Mouse (Mus musculus) heart, postnatal 36 days (tissue): ENCODE measurements at regions not wholly inside any gene's neighbourhood (a gene's known extent, or its start where the extent isn't known, plus 50 kb on each side); places are given as distances from the start of the nearest gene placed in this dataset.
"Not testable (repeated sequence)": the region's sequence is repeated elsewhere in the genome, so short reads cannot be mapped to it uniquely, and the experiment has no call there.

Experiments
- DNase-seq, 2 experiments: peaks; one replicate each; pipeline ENCODE4 v3.0.0; 2021 to 2022
- intact Hi-C: fragments of 180-260 bp; cut with DNase I; formaldehyde crosslinking; loops from one replicate; pipeline ENCODE4 v1.15.1; 2025

DNA sequence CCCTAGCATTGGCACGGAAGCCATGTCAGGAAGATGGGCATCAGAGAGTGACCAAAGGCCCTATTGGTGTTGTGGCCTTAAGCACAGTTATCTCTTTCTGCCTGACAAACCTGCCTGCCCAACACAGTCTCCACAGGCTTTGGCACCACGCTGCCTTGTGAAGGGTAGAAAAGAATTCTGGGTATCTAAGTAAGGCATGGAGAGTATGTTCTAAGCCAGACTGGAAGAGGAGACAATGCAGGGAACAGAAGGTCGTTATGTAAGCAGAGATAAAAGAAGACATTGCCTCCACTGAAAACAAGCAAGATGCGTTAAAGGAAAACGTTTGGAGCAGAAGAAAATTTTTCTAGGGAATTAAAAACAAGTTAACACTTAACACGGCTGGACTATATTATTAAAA is 302.1 kb upstream of the 3110018I06Rik start:
- DNase-seq: no peak
- intact Hi-C loops: no loop called here

DNA sequence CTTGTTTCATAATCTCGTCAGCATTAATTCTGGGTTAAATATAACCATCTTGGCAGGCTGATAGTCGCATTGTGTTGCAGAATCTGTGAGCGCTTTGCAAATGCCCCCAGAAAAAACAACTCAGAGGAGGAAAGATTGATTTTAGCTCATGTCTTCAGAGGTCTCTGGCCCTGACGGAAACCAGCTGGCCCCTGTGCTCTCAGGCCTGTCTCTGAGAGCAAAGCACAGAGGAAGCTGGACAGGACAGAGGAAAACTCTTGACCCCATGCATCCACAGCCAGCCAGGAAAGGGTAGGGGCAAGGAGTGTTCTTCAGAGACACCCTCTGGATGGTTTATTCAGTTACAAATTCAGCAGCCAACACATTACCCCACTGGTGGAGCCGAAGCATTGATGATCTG is 300.4 kb upstream of the 3110018I06Rik start:
- intact Hi-C loops: no loop called here
- DNase-seq: no peak

DNA sequence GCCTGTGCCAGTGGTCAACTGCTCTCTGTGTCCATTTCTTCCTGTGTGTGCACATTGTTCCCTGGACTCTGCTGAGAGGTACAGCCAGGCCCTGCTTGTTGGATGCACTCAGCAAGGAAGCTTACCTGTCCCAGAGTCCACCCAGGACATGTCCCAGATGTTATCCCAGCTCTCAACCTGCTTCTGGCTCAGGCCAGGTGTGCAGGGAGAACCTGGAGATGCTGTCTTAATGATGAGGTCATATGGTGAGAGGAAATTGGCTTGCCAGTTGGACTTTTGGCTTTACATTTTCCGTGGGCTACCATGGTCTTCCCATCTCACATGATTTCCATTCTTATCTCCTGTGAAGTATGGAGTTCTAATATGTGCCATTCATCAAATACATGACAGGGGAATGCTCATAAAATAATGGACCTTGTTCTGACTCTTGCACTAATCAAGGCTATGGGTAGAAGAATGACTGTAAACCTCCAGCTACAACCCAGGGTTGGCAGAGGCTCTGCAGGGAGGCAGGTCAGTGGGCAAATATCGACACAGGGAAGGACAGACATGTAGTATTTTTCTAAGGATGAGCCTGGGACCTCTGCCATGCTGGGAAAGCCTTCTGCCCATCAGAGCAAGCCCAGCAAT is 289.9 kb upstream of the 3110018I06Rik start:
- DNase-seq: no peak
- intact Hi-C loops: no loop called here

DNA sequence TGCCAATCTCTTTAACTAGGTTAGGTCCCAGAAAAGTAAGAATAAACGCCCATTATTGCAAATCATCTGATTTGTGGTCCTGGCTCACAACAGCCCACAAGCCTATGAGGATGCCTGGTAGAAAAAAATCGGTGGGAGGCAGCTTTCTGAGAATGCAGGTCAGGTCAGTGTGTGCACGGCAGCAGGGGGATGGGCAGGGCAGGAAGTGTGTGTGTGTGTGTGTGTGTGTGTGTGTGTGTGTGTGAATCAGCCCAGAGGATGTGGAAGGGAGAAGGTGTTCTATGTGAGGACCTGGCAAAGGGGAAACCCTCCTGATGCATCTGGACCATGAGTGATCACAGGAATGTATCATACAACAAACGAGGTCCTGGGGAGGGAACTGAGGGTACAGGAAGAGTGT is 287.5 kb upstream of the 3110018I06Rik start:
- intact Hi-C loops: no loop called here

DNA sequence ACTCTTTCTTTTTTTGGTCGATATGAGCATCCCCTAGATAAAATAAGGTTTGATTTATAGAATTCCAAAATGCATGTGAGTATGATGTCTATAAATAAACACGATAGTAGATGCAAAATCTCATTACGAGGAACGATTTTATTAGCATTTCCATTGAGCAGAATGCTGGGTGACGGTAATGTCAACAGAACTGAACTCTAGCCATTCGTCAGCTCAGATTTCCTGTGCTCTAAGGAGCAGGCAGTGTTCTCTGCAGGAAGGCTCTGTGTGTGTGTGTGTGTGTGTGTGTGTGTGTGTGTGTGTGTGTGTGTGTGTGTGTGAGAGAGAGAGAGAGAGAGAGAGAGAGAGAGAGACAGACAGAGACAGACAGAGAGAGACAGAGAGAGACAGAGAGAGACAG is 279.6 kb upstream of the 3110018I06Rik start:
- DNase-seq, intact Hi-C loops: not testable (repeated sequence)

More for the DNA sequence above, 287.5 kb upstream of the 3110018I06Rik start:
- no peak for DNase-seq

DNA sequence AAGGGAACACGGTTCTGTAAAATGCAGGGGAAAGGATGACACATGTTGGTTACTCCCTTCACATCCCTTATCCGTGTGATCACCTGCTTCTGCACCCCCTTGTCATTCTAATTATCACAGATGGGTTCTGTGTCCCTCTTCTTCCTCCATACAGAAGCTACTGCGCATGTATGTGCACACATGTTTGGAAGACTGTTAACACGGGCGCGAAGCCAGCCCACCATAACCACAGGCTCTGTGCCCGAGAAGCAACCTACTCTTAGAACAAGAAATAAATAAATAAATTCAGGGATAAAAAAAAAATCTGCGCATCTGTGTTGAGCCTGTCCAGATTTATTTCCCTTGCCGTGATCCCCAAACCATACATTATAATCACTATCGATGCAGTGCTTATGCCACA is 275.6 kb upstream of the 3110018I06Rik start:
- DNase-seq: no peak
- intact Hi-C loops: no loop called here

DNA sequence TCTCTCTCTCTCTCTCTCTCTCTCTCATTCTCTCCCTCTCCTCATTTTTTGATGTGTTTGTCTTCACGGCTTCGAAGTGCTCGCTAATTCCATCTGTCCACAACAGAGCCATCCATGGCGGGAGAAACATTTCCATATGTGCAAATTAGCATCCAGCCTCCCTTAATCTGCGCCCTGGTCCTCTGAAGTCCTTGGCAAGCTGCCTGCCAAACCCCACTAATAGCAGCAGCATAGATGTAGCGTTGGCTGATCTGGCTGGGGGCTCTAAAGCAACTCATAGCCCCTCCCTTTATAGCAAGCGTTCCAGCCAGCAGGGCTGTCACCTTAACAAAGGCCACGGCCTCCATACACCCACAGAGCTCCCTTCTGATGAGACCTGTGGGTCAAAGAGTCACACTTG is 272.3 kb upstream of the 3110018I06Rik start:
- DNase-seq: no peak
- intact Hi-C loops: no loop called here

DNA sequence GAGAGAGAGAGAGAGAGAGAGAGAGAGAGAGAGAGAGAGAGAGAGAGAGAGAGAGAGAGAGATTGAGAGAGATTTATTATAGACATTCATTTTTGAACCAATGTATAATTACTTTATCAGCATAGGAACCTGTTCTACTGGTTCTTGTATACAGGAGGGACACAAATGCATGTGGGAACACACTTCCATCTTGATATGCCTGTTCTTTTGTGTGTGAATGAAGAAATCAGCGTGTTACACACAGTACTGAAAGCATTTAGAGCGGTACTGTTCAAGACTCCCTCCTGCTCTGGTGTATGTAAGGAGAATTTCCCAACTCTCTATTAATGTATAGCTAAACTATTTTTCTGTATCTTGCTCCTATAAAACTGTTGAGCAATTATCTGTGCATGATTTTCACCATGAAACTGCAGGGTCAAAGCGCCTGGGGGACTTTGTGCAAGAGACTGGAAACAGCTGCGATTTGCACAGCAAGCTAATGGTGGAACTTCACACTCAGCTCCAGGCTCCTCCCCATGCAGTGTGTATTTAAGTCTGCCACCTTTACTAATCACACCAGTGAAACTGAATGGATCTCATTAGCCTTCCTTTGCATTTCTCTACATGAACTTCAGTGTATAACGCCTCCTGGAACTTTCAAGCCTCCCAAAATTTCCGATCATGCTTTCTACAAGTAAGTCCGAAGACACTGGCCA is 267.0 kb upstream of the 3110018I06Rik start:
- no peak for DNase-seq
- intact Hi-C loops: no loop called here

DNA sequence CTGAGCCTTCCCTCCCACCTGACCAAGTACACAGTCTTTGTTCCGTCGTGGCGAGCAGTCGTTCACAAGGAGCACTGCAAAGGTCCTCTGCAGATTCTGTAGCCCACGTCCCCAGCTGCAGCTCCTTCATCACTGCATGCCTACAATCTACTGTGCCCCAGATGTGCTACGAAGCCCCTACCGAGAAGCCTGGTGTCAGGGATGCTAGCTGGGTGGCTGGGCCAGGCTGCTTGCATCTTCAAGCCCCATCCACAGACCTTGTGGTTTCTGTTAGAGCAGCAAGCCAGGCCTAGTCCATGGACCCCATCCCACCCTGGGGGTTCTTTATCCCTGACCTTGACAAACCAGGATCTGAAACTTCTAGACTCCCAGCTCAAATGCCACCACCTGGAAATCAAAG is 266.3 kb upstream of the 3110018I06Rik start:
- intact Hi-C loops: no loop called here
- no peak for DNase-seq

DNA sequence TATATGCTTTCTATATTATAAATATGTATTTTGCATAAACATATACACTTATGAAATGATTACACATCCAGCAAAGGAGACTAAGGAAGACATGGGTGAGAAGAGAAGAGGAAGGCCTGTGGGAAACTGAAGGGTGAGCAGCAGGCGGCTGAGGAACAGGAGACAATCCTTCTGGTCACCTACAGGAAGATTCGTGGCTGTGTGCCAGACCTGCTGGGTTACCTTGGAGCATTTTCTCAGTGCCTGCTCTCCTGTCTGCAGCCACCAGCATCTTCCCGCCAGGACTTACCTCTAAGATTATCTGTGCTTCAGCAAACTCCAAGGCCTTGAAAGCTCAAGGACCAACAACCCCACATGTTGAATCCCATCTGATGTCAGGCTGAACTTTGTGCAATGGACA is 258.3 kb upstream of the 3110018I06Rik start:
- intact Hi-C loops: no loop called here
- no peak for DNase-seq

DNA sequence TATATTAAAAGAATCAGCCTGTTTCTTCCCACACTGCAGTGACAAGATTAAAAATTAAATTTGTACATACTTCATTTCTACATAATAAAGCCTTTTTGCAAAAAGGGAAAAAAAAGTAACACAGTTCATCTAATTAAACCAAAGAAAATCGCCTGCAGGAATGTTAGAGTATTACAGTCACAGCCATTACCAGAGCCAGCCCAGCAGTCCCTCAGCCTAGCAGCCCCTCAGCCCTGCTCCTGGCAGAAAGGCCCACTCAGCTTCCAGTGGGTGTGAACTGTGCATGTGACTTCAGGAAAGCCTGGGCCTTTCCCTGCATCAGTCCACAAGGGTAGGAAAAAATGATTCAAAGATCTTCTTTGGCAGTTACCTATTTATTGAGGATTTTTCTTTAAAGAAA is 256.8 kb upstream of the 3110018I06Rik start:
- intact Hi-C loops: no loop called here
- DNase-seq: no peak

DNA sequence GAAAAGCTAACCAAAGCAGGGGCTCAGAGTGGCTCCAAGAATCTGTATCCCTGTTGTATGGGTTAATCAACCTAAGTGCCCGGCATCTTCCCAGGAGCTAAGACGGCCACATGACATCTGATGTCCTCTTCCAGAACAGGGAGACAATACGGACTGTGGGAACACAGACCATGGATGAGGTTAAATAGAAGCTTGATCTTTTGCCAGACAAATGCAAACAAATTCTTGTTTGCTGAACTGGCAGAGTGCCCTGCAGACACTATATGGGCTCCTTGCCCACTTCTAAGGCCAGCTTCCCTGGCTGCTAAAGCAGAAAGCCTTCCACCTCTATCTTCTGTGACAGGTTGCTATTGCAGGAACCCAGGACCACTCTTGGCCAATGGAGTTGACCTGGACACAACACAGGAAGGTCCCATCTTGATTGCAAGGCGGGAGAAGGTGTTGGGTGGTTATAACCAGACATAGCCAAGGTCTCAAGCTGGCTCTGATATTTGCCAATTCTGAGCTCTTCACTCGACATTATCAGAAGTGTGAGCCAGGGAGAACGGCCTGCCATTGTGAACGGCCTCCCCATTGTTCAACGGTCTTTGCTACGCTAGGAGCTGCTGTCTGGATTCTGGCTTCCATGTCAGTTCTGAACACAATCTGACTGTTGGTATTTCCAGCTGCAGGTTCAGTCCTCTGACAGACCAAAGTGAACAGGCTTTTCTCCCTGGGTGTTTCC is 237.5 kb upstream of the 3110018I06Rik start:
- no peak for DNase-seq
- intact Hi-C loops: no loop called here

DNA sequence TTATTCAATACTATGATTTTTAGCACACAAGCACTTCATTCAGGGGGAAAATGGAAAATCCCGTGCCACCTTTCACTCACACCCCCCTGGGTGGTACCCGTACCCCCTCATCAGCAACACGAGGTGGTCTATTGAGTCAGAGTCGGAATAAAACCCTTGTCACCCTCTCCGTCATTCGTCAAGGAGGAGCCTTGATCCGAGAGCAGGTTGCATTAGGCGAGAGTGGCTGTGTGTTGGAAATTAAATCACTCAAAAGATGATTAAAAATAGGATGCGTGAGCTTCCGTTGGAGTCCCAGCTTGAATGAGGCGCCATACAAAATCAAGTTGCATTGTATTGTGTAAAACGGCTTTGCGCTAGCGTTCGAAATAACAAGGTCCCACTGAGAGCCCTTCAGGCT is 236.5 kb upstream of the 3110018I06Rik start:
- intact Hi-C loops: no loop called here
- DNase-seq: no peak

DNA sequence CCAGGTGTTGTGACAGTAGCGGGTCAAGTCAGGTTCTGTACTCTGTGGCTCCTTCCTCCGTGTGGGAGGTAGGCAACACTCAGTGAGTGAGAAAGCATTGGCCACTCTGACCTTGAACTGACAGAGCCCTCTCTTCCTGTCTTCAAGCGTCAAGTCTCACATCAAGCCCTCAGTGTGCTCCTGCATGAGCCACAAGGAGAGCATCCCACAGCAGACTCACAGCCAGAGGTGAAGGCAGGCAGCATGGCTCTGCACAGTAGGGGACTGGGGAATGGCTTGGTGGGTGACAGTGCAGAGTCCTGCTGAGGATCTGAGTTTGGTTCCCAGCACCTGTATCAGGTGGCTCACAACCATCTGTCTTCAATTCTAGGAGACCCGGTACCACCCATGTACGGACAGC is 226.4 kb upstream of the 3110018I06Rik start:
- no peak for DNase-seq
- intact Hi-C loops: no loop called here

DNA sequence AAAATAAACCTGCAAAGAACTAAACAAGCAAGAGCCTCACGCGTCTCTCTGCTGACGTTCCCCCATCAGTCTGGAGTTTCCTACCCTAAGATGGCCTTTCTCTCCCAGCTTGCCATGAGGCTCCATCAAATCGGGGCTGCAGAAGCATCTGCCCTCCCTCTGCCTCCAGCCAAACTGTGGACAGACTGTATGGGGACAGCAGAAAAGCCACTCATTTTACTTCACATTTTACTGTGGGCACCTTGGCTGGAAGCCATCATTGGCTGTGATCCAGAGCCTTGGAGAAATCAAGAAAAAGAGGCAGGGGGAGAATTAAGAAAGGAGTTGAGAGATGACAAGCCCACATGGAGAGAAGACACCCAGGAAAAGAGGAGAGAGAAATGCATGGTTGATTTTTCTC is 225.9 kb upstream of the 3110018I06Rik start:
- intact Hi-C loops: no loop called here
- no peak for DNase-seq

DNA sequence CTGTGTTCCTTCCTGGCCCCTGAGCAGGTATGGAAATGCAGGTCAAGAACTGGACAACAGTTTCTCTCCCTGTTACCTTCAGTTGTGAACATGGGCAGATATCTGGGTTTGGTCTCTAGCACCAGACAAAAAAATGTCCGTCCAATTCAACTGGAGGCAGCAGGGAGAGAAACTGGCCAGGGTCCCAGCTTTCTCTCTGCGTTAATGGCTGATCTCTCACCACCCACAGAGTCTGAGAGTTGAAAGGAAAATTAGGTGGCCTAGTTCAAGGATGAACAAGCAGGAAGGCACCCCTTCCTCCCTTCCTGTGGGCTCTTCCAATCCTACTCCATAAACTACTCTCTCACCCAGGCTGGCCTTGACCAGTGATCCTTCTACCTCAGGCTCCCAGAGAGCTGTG is 221.7 kb upstream of the 3110018I06Rik start:
- DNase-seq: no peak
- intact Hi-C loops: no loop called here

DNA sequence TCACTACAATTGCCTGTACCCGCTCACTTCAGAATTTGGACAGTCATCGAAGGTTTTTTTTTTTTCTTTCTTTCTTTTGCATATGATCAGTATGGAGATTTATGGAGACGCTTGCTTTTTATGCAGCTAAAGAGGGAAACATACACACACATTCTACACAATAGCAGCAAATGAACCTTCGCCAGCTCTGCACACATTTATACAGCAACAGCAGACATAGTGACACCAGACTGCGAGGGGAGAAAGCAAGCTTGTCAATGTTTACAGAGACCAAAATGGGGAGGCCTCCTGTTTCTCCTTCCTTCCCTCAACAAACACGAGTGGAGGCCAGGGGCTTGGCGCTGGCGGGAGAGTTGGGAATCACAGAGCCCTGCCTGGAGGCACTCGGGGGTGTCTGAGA is 202.8 kb upstream of the 3110018I06Rik start:
- intact Hi-C loops: loop anchor here (10.0 kb wide), 1 partner anchor 709 kb away; no protein-coding TSS in a partner anchor
- DNase-seq: no peak

DNA sequence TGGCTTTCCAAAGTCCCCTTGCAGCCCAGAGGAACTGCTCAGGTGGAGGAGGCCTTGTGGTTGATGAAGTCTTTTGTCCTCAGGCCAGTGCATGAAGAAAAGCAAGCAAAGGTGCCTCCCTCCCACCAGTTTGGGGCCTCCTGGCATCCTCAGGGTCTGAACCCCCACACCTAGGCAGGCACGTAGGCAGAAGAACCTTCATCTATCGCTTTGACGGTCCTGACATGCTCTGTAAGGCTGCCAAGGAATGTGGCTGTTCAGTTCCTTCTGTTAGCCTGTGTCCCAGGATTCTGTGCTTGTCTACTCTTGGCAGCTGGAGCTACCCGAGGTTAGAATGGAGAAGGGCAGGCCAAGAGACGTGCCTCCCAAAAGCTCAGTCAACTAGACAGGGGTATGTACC is 197.1 kb upstream of the 3110018I06Rik start:
- no peak for DNase-seq
- intact Hi-C loops: no loop called here

DNA sequence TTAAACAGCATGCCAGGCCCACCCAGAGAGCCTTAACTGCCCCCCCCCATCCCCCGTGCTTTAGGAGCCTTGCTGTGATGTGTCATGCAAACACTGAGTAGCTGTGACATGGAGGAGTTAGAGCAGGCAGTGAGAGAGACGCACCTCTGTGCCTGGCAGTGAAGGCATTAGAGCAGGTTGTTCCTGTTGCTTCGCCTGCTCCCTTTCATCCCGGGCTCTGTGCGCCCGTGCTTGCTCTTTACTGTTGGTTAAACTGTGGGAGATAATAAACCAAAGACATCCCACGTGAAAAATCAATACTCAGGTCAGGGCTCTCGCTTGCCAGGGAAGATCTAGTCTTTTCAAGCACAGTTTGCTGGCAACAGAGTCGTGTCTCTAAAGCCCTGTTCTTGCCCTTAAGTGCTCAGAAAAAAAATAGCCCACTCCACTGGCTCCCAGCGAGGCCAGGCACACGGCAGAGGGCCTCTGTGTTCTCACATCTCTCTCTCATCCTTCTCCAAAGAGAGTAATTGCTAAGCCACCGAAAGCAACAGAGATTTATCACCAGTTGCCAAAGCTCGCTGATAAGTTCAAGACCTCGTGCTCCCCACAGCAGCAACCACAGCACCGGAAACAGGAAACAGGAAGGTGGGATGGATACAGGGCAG is 181.2 kb upstream of the 3110018I06Rik start:
- no peak for DNase-seq
- intact Hi-C loops: no loop called here

DNA sequence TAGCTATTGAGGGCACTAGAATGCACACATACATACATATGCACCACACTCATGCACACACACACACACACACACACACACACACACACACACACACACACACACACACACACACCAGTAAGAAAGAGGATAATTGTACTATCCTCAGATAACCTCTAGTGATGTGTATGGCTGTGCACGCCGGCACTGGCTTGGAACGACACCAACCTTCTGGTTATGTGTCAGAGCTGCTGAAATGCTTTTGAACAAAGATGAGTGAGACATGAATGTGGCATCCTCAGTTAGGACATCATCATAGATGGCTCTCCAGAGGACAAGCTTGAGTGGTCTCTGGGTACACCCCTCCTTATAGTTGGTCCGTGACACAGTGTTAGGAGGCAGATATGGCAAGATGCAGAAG is 173.0 kb upstream of the 3110018I06Rik start:
- intact Hi-C loops: no loop called here
- DNase-seq: no peak

DNA sequence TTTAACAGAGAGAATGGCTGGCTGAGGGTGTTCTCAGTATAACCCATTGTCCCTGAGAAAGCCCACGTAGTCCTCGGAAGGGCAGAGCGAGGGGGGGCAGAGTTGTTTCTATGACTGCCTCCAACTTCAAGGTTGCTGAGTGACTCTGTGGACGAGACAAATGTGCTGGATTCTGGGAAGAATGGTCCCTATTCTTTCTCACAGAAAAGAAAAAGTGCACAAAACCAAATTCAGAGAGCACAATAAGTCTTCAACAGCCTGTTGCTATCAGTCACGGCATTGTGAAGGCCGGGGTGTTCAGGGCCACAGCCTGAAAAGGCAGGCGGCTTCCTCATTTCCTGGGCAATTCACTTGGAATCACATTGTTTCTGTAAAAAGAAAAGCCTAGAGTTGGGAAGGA is 165.6 kb upstream of the 3110018I06Rik start:
- no peak for DNase-seq
- intact Hi-C loops: no loop called here

DNA sequence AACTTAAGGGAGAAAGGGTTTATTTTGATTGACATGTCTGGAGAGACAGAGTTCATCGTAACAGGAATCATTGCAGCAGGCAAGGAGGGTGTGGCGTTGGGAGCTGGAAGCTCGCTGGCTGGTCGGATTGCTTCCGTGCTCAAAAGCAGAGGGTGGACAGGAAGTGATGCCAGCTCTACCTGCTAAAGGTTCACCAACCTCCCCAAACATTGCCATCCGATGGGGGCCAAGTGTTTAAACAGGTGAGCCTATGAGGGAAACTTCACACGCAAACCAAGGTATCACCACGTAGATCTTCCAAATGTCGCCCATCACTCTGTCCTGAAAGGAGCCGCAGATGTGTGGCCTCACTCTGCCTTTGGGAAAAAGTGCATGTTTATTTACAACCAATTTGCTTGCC is 162.3 kb upstream of the 3110018I06Rik start:
- DNase-seq: no peak
- intact Hi-C loops: no loop called here
